Mouse (Mus musculus): ENCODE measurements around the gene Rab8b.

The Rab8b gene

GRCm38 (mm10) chr9:66919382-66919971, at the start of gene Rab8b:
Gene Rab8b (minus strand): TSS chr9:66919687.
- peak; percentile 95 to 97 for DNase-seq (ENCODE audit: low spot score in 2 of 2)

- DNase-seq (ENCODE audit: low spot score in 2 of 2): no peak
Observed at GRCm38 (mm10) chr9:66967492-66967891, 48.0 kb upstream of the Rab8b start.

DNA sequence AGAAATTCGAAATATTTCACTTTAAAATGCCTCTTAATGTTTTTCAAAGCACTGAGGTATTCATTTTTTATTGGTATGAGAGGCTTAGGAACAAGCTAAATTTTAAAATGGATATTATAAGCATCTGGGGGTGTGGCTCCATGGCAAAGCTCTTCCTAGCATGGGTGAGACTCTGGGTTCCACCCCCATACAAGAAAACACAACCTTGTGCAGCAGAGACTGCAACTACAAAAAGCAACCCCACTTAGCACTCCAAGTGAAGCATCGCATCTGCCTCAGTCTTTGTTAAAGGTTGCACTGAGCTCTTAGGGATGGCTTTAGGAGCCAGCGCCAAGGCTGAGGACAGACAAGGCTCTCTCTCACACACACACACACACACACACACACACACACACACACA, 42.0 kb upstream of the Rab8b start:
- no peak for DNase-seq (ENCODE audit: low spot score in 2 of 2)

GRCm38 (mm10) chr9:66957451-66957850, 38.0 kb upstream of the Rab8b start:
- no peak for DNase-seq (ENCODE audit: low spot score in 2 of 2)

DNA sequence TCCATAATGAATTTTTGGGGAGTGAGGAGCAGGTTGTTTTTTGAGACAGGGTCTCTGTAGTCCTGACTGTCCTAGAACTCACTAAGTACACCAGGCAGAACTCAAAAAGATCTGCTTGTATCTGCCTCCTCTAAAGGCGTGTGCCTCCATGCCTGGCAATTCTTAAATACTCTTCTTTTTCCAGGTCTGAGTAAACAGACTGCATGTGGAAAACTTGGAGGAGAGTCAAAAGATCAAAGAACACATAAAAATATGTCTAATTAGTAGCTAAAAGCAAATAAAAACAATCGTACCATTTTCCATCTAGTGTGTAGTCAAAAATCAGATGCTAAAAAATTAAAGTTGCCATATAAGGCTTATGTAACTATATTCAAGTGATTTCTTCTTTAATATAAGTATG, 33.4 kb upstream of the Rab8b start:
- DNase-seq (ENCODE audit: low spot score in 2 of 2): no peak

- DNase-seq (ENCODE audit: low spot score in 2 of 2): no peak
Observed at GRCm38 (mm10) chr9:66952321-66952720, 32.8 kb upstream of the Rab8b start.

DNA sequence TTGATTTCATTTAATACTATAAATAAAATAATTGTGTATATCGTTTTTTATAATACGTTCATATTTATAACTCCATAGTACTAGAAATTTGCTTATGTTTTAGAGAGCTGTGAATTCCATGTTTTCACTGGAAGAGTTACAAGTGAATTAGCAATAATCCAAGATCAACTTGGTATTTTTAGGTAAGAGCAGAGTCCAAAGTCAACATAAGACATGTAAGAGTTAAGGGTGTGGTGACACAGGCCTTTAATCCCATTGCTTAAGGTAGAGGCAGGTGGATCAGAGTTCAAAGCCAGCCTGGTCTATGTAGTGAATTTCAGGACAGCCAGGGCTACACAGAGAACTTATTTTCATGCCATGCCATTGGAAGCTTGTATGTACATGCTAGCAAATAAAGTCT, 29.0 kb upstream of the Rab8b start:
- no peak for DNase-seq (ENCODE audit: low spot score in 2 of 2)

GRCm38 (mm10) chr9:66945647-66946641, 26.5 kb upstream of the Rab8b start, which contains the start of gene Rps27l:
Gene Rps27l (plus strand): TSS chr9:66946086.
- DNase-seq (ENCODE audit: low spot score in 2 of 2): peak; percentile 90 to 93

DNA sequence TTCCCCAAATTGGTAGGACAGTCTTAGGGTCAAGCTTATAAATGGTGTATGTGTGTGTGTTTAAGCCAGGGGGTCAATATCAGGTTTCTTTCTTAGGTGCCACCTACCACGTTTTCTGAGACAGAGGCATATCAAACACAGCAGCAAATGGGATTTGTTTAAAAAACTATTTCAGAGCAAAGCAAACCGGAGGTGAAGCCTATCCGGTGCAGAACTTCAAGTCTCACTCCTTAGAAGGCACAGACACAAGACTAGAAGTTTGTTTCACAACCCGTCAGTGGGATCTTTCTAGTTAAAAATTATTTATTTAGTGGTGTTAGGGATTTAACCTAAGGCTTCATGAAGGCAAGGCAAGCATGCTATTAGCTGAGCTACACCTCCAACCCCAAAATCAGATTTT, 25.7 kb upstream of the Rab8b start:
- no peak for DNase-seq (ENCODE audit: low spot score in 2 of 2)

GRCm38 (mm10) chr9:66938836-66939235, 19.3 kb upstream of the Rab8b start:
- peak in 1 of 2 experiments; percentile 31 for DNase-seq (ENCODE audit: low spot score in 2 of 2)

DNA sequence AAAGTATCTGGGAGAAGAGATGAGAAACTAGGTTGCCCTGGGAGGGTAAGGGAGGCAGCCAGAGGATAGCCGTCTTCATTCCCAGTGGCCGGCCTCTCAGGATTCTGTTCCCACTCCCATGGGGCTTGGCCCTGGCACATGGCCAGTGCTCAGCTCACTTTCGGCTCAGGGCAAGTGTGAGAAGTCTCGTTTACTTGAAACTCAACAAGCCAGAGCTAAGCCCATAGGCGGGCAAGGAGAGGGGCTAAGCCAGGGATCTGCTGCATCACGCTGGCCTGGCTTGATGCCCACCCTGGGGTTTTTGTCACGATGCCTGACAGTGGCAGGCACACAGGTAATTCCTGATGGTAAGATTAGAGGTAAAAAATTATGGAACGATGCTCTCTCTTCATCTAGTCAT, 18.0 kb upstream of the Rab8b start:
- no peak for DNase-seq (ENCODE audit: low spot score in 2 of 2)

- no peak for DNase-seq (ENCODE audit: low spot score in 2 of 2)
Observed at GRCm38 (mm10) chr9:66933869-66934808, 14.7 kb upstream of the Rab8b start.

- DNase-seq (ENCODE audit: low spot score in 2 of 2): no peak
Observed at GRCm38 (mm10) chr9:66930351-66930750, 10.9 kb upstream of the Rab8b start.

DNA sequence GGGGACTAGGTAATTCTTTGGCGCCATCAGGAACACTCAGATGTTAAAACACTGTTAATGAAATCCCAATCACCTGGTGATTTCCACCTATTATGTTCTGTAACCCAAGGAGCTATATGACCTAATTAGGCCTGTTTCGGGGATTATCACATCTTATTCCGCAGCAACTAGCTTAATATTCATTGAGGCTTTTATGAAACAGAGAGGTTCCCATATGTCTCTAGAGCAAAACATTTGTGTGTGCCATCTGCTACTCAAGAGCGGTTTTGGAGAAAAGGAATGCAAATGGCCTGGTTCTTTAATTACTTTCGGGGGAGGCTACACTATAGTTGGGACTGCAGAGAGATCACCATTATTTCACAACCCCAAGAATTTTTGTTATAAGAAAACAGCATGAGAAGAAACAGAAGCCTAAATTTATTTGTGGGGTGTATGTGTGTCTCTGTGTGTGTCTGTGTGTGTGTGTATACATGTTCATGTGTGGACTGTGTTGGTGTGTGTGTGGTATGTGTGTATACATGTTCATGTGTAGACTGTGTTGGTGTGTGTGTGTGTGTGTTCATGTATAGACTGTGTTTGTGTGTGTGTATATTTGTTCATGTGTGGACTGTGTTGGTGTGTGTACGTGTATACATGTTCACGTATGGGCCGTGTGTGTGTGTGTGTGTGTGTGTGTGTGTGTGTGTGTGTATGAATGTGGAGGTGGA, 8.4 kb upstream of the Rab8b start:
- DNase-seq (ENCODE audit: low spot score in 2 of 2): no peak

- no peak for DNase-seq (ENCODE audit: low spot score in 2 of 2)
Observed at GRCm38 (mm10) chr9:66925853-66926252, 6.4 kb upstream of the Rab8b start.

DNA sequence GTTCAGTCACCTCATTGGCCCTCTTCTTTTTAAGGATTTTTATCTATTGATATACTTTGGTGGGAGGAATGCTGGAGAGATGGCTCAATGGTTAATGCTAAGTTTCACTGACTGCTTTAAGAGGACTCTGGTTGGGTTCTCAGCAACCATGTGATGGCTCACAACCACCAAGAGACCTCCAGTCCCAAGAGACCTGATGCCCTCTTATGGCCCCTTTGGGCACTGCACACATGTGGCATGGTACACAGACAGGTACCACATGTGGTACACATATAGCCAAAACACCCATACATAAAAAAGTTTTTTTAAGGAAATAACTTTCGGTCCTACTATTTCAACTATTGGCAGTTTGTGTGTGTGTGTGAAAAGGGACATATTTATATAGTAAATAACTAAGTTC, 2.6 kb upstream of the Rab8b start:
- no peak for DNase-seq (ENCODE audit: low spot score in 2 of 2)

DNA sequence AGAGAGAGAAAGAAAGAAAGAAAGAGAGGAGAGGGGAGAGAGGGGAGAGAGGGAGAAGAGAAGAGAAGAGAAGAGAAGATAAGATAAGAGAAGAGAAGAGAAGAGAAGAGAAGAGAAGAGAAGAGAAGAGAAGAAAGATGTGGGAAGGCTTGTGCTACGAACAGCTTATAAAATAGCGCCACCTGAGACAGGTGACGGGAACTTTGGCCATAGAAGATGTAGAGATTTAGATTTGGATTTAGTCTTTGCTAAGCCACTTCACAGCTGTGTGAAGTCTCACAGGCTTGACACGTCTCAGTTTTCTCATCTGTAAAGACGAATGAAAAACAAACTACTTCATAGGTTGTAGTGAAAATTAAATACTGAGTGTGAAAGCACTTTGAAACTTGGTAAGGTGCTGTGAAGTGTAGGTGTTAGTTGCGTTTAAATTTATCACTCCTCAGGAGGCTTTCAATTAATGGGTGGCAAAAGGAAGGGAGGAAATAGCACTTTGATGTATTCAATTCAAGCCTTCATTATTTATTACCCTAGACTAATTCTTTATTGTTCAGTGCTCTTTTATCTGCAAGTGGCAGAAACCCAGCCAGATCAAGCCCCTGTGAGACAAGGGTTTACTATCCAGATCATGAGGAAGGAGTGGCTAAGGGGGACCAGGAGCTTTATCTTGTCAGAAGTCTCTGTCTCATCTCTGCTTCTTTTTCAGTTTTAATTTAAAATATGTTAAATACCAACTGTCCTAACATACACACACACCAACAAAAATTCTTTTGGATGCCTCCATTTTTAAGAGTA, 1.2 kb upstream of the Rab8b start:
- DNase-seq (ENCODE audit: low spot score in 2 of 2): no peak

DNA sequence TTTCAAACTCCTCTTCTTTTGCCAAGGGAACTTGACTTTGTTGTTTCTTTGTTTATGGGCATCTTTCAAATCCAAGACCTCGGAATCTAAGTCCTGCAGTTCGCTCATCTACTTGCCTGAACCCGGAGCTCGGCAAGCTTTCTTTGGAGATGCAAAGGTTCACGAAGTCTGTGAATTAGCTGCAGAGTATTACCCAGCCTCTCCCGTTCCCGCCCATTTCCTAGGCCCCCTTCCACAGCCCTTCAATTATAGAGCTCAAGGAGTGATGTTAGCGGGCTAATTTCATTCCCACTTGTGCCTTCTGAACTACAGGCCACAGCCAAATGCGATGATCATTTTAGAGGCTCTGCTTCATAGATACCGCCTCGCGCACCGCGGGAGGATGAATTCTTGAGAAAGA, 494 bp upstream of the Rab8b start:
- DNase-seq (ENCODE audit: low spot score in 2 of 2): no peak

GRCm38 (mm10) chr9:66918672-66919330, 686 bp downstream of the Rab8b start:
- DNase-seq (ENCODE audit: low spot score in 2 of 2): no peak

DNA sequence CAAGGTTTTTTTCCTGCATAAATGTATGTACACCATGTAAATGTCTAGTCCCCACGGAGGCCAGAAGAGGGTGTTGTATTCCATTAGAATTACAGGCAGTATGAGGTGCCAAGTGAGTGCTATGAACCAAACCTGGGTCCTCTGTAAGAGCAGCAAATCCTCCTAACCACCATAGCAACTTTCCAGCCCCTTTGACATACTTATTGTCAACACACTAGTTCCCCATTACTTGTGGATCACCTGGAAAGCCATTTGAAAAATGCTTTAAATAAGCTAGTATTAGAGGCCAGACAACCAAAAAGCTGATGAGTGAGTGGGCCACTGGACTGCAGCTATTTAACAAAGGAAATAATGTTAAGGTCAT, 1.6 kb downstream of the Rab8b start:
- DNase-seq (ENCODE audit: low spot score in 2 of 2): no peak

All from spleen, postnatal 14 days (tissue).